ENCODE assay signal across 13 mouse cellular contexts in the genomic region with DNA sequence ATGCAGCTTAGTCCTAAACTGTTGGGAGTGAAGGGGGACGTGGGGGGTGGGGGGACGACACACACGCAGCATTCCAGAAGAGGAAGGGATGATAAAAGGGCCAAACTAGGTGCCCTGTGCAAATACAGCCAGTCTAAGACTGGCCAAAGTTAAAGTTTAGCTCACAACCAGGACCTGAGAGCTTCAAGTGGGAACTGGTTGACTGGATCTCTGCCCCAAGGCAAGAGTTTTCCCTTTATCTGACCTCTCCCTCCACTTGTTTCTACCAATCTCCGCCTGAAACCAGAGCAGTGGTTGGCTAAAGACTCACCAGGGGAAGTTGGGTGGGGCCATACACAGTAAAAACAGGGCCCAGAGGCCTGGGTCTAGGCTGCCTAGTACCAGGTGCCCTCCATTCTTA. TPM values are rescaled to one million over a fixed set of nuclear protein-coding genes. Genes with fewer than 3 reads are reported as not detected.
DNase-seq lines count a peak whose midpoint lies in the region; ATAC-seq and TF ChIP-seq lines count a peak whose summit lies in the region.
"Had no signal": no experiment of that assay in that cellular context is flagged by ENCODE, and none has a peak within 500 bp of the region (broad histone marks: within the 10 kb centered on the region; RNA-seq: fewer than 3 reads in every experiment).

No protein-coding gene starts in this region.

- H3K27ac ChIP-seq in heart, embryonic 12.5 days (ENCODE audit: poor library complexity, severe bottlenecking) = peak overlapping the region; percentile 17; the same call in 1 of the 2 replicates
- peak overlapping the region; percentile 43; the same call in 1 of the 2 replicates for H3K27ac ChIP-seq in lung, postnatal 0 days (ENCODE audit: low read length)
- peak overlapping the region; percentile 83 for H3K27ac ChIP-seq in kidney, embryonic 14.5 days (ENCODE audit: low read depth, low read length)
- peak overlapping the region; percentile 11; the same call in 1 of the 2 replicates for H3K27ac ChIP-seq in stomach, embryonic 15.5 days
- no peak overlapping the region for H3K27ac ChIP-seq in gastrocnemius, adult 2 months
- no peak overlapping the region for H3K27ac ChIP-seq in forebrain, embryonic 11.5 days (ENCODE audit: low read depth, low read length)
- H3K27ac ChIP-seq: hindbrain, embryonic 15.5 days; limb, embryonic 10.5 days had no signal

- no peak for DNase-seq in heart, postnatal 25 days (ENCODE audit: low spot score)
- peak; percentile 42 for DNase-seq in lung, postnatal 0 days (ENCODE audit: low spot score)
- DNase-seq in lung, postnatal 4 days = no peak
- DNase-seq in gastrocnemius, adult 2 months = no peak
- DNase-seq in forebrain, embryonic 11.5 days (ENCODE audit: low spot score) = no peak

- 0 out of 2 replicates have a peak overlapping the region, but pooled peaks have one; percentile 28 for H3K9ac ChIP-seq in heart, embryonic 12.5 days
- no peak overlapping the region for H3K9ac ChIP-seq in lung, postnatal 0 days (replicated peaks; ENCODE audit: low read depth)
- H3K9ac ChIP-seq in kidney, embryonic 14.5 days (ENCODE audit: low read depth, low read length) = no peak overlapping the region
- no peak overlapping the region for H3K9ac ChIP-seq in stomach, embryonic 15.5 days
- H3K9ac ChIP-seq in forebrain, embryonic 11.5 days (ENCODE audit: low read length) = no peak overlapping the region
- H3K9ac ChIP-seq: hindbrain, embryonic 15.5 days; lung, embryonic 14.5 days had no signal

- H3K4me2 ChIP-seq in heart, embryonic 12.5 days = no peak overlapping the region
- H3K4me2 ChIP-seq in lung, postnatal 0 days (replicated peaks; ENCODE audit: low read depth, low read length) = no peak overlapping the region
- no peak overlapping the region; the same call in 1 of the 2 replicates for H3K4me2 ChIP-seq in kidney, embryonic 14.5 days (replicated peaks; ENCODE audit: low read depth, low read length)
- H3K4me2 ChIP-seq in stomach, embryonic 15.5 days = no peak overlapping the region
- no peak overlapping the region for H3K4me2 ChIP-seq in forebrain, embryonic 11.5 days (ENCODE audit: low read depth, low read length, severe bottlenecking)
- H3K4me2 ChIP-seq: hindbrain, embryonic 15.5 days; lung, embryonic 14.5 days had no signal

- no peak for TF ChIP-seq EP300 in lung, postnatal 0 days (IDR thresholded peaks at IDR 0.05)

- H3K9me3 ChIP-seq in heart, embryonic 12.5 days (replicated peaks) = no peaks in the 10 kb centered on the region
- no peaks in the 10 kb centered on the region for H3K9me3 ChIP-seq in lung, postnatal 0 days (ENCODE audit: low read length)
- no peaks in the 10 kb centered on the region for H3K9me3 ChIP-seq in kidney, embryonic 14.5 days (ENCODE audit: control insufficient read depth, low read length)
- H3K9me3 ChIP-seq in stomach, embryonic 15.5 days = no peaks in the 10 kb centered on the region
- no peaks in the 10 kb centered on the region for H3K9me3 ChIP-seq in forebrain, embryonic 11.5 days (ENCODE audit: control insufficient read depth, low read length)
- H3K9me3 ChIP-seq: G1E; hindbrain, embryonic 15.5 days; limb, embryonic 10.5 days had no signal

- no peak for TF ChIP-seq CTCF in lung, postnatal 0 days (IDR thresholded peaks at IDR 0.05)
- no peak for TF ChIP-seq CTCF in gastrocnemius, adult 2 months (IDR thresholded peaks at IDR 0.05)

- WGBS in heart, embryonic 12.5 days = 39% methylated on average over 4 of the region's 4 CpGs
- WGBS in lung, postnatal 0 days = 43% methylated on average over 4 of the region's 4 CpGs
- WGBS in kidney, embryonic 14.5 days = 54% methylated on average over 4 of the region's 4 CpGs
- 44% methylated on average over 4 of the region's 4 CpGs for WGBS in stomach, embryonic 15.5 days
- WGBS in forebrain, embryonic 11.5 days = 59% methylated on average over 4 of the region's 4 CpGs

- H3K4me1 ChIP-seq in heart, embryonic 12.5 days (replicated peaks) = peaks cover 29% of the 10 kb centered on the region
- peaks cover 7% of the 10 kb centered on the region; the same call in 1 of the 2 replicates for H3K4me1 ChIP-seq in lung, postnatal 0 days (ENCODE audit: insufficient read depth, low read depth, low read length)
- H3K4me1 ChIP-seq in kidney, embryonic 14.5 days (ENCODE audit: control insufficient read depth, insufficient read depth, low read length) = peaks cover 22% of the 10 kb centered on the region
- peaks cover 30% of the 10 kb centered on the region for H3K4me1 ChIP-seq in stomach, embryonic 15.5 days
- peaks cover 9% of the 10 kb centered on the region for H3K4me1 ChIP-seq in forebrain, embryonic 11.5 days (replicated peaks; ENCODE audit: control insufficient read depth, insufficient read depth, low read length)

- intact Hi-C loops in heart, postnatal 25 days (cut with DNase I) = loop anchor here (5.0 kb wide), 2 partner anchors 189 to 259 kb away; partner anchors contain the start of genes Banf1, Eif1ad, Gal3st3 and Sf3b2
- intact Hi-C loops in gastrocnemius, adult 2 months (cut with DNase I) = no loop called here

- no peak for ATAC-seq in heart, embryonic 12.5 days (ENCODE audit: insufficient number of reproducible peaks, low FRiP score)
- no peak for ATAC-seq in lung, postnatal 0 days
- ATAC-seq in kidney, embryonic 14.5 days (ENCODE audit: low FRiP score, low TSS enrichment) = 0 out of 2 replicates have a peak, but pooled peaks have one; percentile 12
- 0 out of 2 replicates have a peak, but pooled peaks have one; percentile 2 for ATAC-seq in stomach, embryonic 15.5 days (ENCODE audit: insufficient read depth, low FRiP score, low read depth)
- no peak for ATAC-seq in forebrain, embryonic 11.5 days (replicated peaks; ENCODE audit: low FRiP score)

- peaks cover 62% of the 10 kb centered on the region for H3K36me3 ChIP-seq in heart, embryonic 12.5 days
- peaks cover 10% of the 10 kb centered on the region; the same call in 1 of the 2 replicates for H3K36me3 ChIP-seq in lung, postnatal 0 days (ENCODE audit: insufficient read depth, low read length)
- H3K36me3 ChIP-seq in kidney, embryonic 14.5 days (ENCODE audit: control insufficient read depth, insufficient read depth, low read length) = peaks cover 57% of the 10 kb centered on the region
- H3K36me3 ChIP-seq in stomach, embryonic 15.5 days = peaks cover 29% of the 10 kb centered on the region
- H3K36me3 ChIP-seq in forebrain, embryonic 11.5 days (ENCODE audit: control insufficient read depth, insufficient read depth, low read length) = peaks cover 8% of the 10 kb centered on the region; the same call in 1 of the 2 replicates

- no peaks in the 10 kb centered on the region for H3K27me3 ChIP-seq in heart, embryonic 12.5 days (replicated peaks)
- no peaks in the 10 kb centered on the region for H3K27me3 ChIP-seq in lung, postnatal 0 days (replicated peaks; ENCODE audit: insufficient read depth, low read length)
- H3K27me3 ChIP-seq in kidney, embryonic 14.5 days (ENCODE audit: control insufficient read depth, insufficient read depth, low read length) = no peaks in the 10 kb centered on the region
- no peaks in the 10 kb centered on the region for H3K27me3 ChIP-seq in stomach, embryonic 15.5 days (replicated peaks)
- H3K27me3 ChIP-seq in forebrain, embryonic 11.5 days (ENCODE audit: control insufficient read depth, insufficient read depth, low read length) = no peaks in the 10 kb centered on the region
- H3K27me3 ChIP-seq: hindbrain, embryonic 15.5 days had no signal

- H3K4me3 ChIP-seq in heart, embryonic 12.5 days = no peak overlapping the region
- H3K4me3 ChIP-seq in lung, postnatal 0 days (ENCODE audit: low read depth, low read length) = no peak overlapping the region
- no peak overlapping the region for H3K4me3 ChIP-seq in kidney, embryonic 14.5 days (ENCODE audit: low read length)
- no peak overlapping the region for H3K4me3 ChIP-seq in stomach, embryonic 15.5 days (replicated peaks)
- no peak overlapping the region for H3K4me3 ChIP-seq in gastrocnemius, adult 2 months
- H3K4me3 ChIP-seq in forebrain, embryonic 11.5 days (ENCODE audit: low read depth, low read length) = no peak overlapping the region
- H3K4me3 ChIP-seq: hindbrain, embryonic 15.5 days; limb, embryonic 10.5 days had no signal

RNA-seq across cellular contexts. Expression of gene Rab1b, which starts 1.8 kb away (rescaled TPM):
- 218 and 226 TPM in 2 replicates for polyA plus RNA-seq in heart, embryonic 12.5 days (2016; fragmentation: Nextera tagmentation; extraction: Ambion mirVana)
- total RNA-seq in heart, postnatal 25 days (2021) = 100 to 1,000 TPM; 178 to 189 TPM
- polyA plus RNA-seq in lung, postnatal 0 days (2015; fragmentation: Nextera tagmentation; extraction: Ambion mirVana) = 228 and 240 TPM in 2 replicates
- polyA plus RNA-seq in kidney, embryonic 14.5 days (2014; fragmentation: Nextera tagmentation; extraction: Ambion mirVana) = 273 and 286 TPM in 2 replicates
- polyA plus RNA-seq in stomach, embryonic 15.5 days (2015; fragmentation: Nextera tagmentation; extraction: Ambion mirVana) = 227 and 233 TPM in 2 replicates
- 100 to 1,000 TPM; 112 to 128 TPM for total RNA-seq in gastrocnemius, adult 2 months (2021)
- 250 and 262 TPM in 2 replicates for polyA plus RNA-seq in forebrain, embryonic 11.5 days (2014; fragmentation: Nextera tagmentation; extraction: Ambion mirVana)

RNA-seq across cellular contexts. Expression of gene Klc2, which starts 9.7 kb away (rescaled TPM):
- 24.0 and 28.6 TPM in 2 replicates for polyA plus RNA-seq in heart, embryonic 12.5 days (2016; fragmentation: Nextera tagmentation; extraction: Ambion mirVana)
- 10 to 100 TPM; 47.1 to 53.0 TPM for total RNA-seq in heart, postnatal 25 days (2021)
- polyA plus RNA-seq in lung, postnatal 0 days (2015; fragmentation: Nextera tagmentation; extraction: Ambion mirVana) = 10.1 and 10.8 TPM in 2 replicates
- 15.4 and 24.5 TPM in 2 replicates for polyA plus RNA-seq in kidney, embryonic 14.5 days (2014; fragmentation: Nextera tagmentation; extraction: Ambion mirVana)
- polyA plus RNA-seq in stomach, embryonic 15.5 days (2015; fragmentation: Nextera tagmentation; extraction: Ambion mirVana) = 18.0 and 19.0 TPM in 2 replicates
- total RNA-seq in gastrocnemius, adult 2 months (2021) = 10 to 100 TPM; 54.7 to 56.9 TPM
- polyA plus RNA-seq in forebrain, embryonic 11.5 days (2014; fragmentation: Nextera tagmentation; extraction: Ambion mirVana) = 35.3 and 38.5 TPM in 2 replicates

RNA-seq across cellular contexts. Expression of gene Cnih2, which starts 10.4 kb away (rescaled TPM):
- polyA plus RNA-seq in heart, embryonic 12.5 days (2016; fragmentation: Nextera tagmentation; extraction: Ambion mirVana) = 5.9 and 7.0 TPM in 2 replicates
- total RNA-seq in heart, postnatal 25 days (2021) = under 1 TPM in 1 of 2 experiments, not detected in 1; 0.18 TPM
- 0.70 and 0.89 TPM in 2 replicates for polyA plus RNA-seq in lung, postnatal 0 days (2015; fragmentation: Nextera tagmentation; extraction: Ambion mirVana)
- 23.1 and 26.5 TPM in 2 replicates for polyA plus RNA-seq in kidney, embryonic 14.5 days (2014; fragmentation: Nextera tagmentation; extraction: Ambion mirVana)
- 15.1 and 16.6 TPM in 2 replicates for polyA plus RNA-seq in stomach, embryonic 15.5 days (2015; fragmentation: Nextera tagmentation; extraction: Ambion mirVana)
- total RNA-seq in gastrocnemius, adult 2 months (2021) = under 1 TPM in 1 of 2 experiments, not detected in 1; 0.17 TPM
- polyA plus RNA-seq in forebrain, embryonic 11.5 days (2014; fragmentation: Nextera tagmentation; extraction: Ambion mirVana) = 93.2 and 112 TPM in 2 replicates
- total RNA-seq: neutrophil, adult 5-6 weeks had no signal

RNA-seq across cellular contexts. Expression of gene Yif1a, which starts 20.4 kb away (rescaled TPM):
- polyA plus RNA-seq in heart, embryonic 12.5 days (2016; fragmentation: Nextera tagmentation; extraction: Ambion mirVana) = 76.0 and 82.8 TPM in 2 replicates
- 10 to 100 TPM; 91.5 to 92.6 TPM for total RNA-seq in heart, postnatal 25 days (2021)
- 93.3 and 105 TPM in 2 replicates for polyA plus RNA-seq in lung, postnatal 0 days (2015; fragmentation: Nextera tagmentation; extraction: Ambion mirVana)
- 114 and 115 TPM in 2 replicates for polyA plus RNA-seq in kidney, embryonic 14.5 days (2014; fragmentation: Nextera tagmentation; extraction: Ambion mirVana)
- 101 TPM in 2 replicates for polyA plus RNA-seq in stomach, embryonic 15.5 days (2015; fragmentation: Nextera tagmentation; extraction: Ambion mirVana)
- 10 to 100 TPM; 41.2 to 53.8 TPM for total RNA-seq in gastrocnemius, adult 2 months (2021)
- polyA plus RNA-seq in forebrain, embryonic 11.5 days (2014; fragmentation: Nextera tagmentation; extraction: Ambion mirVana) = 69.5 and 75.8 TPM in 2 replicates

RNA-seq across cellular contexts. Expression of gene Tmem151a, which starts 23.4 kb away (rescaled TPM):
- polyA plus RNA-seq in heart, embryonic 12.5 days (2016; fragmentation: Nextera tagmentation; extraction: Ambion mirVana) = 4.4 TPM in 2 replicates
- total RNA-seq in heart, postnatal 25 days (2021) = 1 to 10 TPM; 4.0 to 4.8 TPM
- 4.1 and 4.5 TPM in 2 replicates for polyA plus RNA-seq in lung, postnatal 0 days (2015; fragmentation: Nextera tagmentation; extraction: Ambion mirVana)
- polyA plus RNA-seq in kidney, embryonic 14.5 days (2014; fragmentation: Nextera tagmentation; extraction: Ambion mirVana) = 1.2 and 1.7 TPM in 2 replicates
- 5.9 and 6.4 TPM in 2 replicates for polyA plus RNA-seq in stomach, embryonic 15.5 days (2015; fragmentation: Nextera tagmentation; extraction: Ambion mirVana)
- not detected for total RNA-seq in gastrocnemius, adult 2 months (2021)
- polyA plus RNA-seq in forebrain, embryonic 11.5 days (2014; fragmentation: Nextera tagmentation; extraction: Ambion mirVana) = 1.2 and 1.8 TPM in 2 replicates
- total RNA-seq: neutrophil, adult 5-6 weeks had no signal
- polyA plus RNA-seq: G1E had no signal

Comparison
In these comparisons a context has a peak if more than half of its experiments do, and no peak if none do; other contexts are left out.
1. ATAC-seq: peak in kidney, embryonic 14.5 days (single experiment) and stomach, embryonic 15.5 days (single experiment); none in heart, embryonic 12.5 days (single experiment), lung, postnatal 0 days (single experiment) and forebrain, embryonic 11.5 days (single experiment).
2. H3K27ac ChIP-seq: peak in heart, embryonic 12.5 days (single experiment), lung, postnatal 0 days (single experiment), kidney, embryonic 14.5 days (single experiment) and stomach, embryonic 15.5 days (single experiment); none in gastrocnemius, adult 2 months (single experiment) and forebrain, embryonic 11.5 days (single experiment).